Comparison of ENCODE assay signal across 24 mouse cellular contexts in genomic region chr3:132897390-132897789, GRCm38 (mm10). TPM values are rescaled to one million over a fixed set of nuclear protein-coding genes. Genes with fewer than 3 reads are reported as not detected.
DNase-seq lines count a peak whose midpoint lies in the region; ATAC-seq and TF ChIP-seq lines count a peak whose summit lies in the region.
"Had no signal": no experiment of that assay in that cellular context is flagged by ENCODE, and none has a peak within 500 bp of the region (broad histone marks: within the 10 kb centered on the region; RNA-seq: fewer than 3 reads in every experiment).

No protein-coding gene starts in this region.

- DNase-seq in forebrain, postnatal 0 days, result no peak
- DNase-seq in heart, adult 11 months, result peak; percentile 28
- DNase-seq in heart, adult 9 months (ENCODE audit: low spot score in 2 of 2), result no peak
- DNase-seq in hindbrain, postnatal 0 days (ENCODE audit: low spot score), result no peak
- peak; percentile 75 for DNase-seq in midbrain, embryonic 11.5 days (ENCODE audit: low spot score, missing footprints)
- DNase-seq in midbrain, embryonic 14.5 days, result no peak
- DNase-seq: adrenal gland, adult 8-10 months; adrenal gland, postnatal 14 days; adrenal gland, postnatal 36 days; B cell, adult 2 months; cerebellum, adult 11-12 months; cerebellum, adult 2 months; cerebellum, adult 9-10 months; cerebellum, postnatal 10 days; cerebellum, postnatal 25 days had no signal

- TF ChIP-seq CTCF in forebrain, postnatal 0 days (IDR thresholded peaks at IDR 0.05; ENCODE audit: low read depth), result no peak
- TF ChIP-seq CTCF in hindbrain, postnatal 0 days (IDR thresholded peaks at IDR 0.05; ENCODE audit: low read depth), result no peak

- H3K4me1 ChIP-seq in forebrain, embryonic 13.5 days, result no peaks in the 10 kb centered on the region
- H3K4me1 ChIP-seq in forebrain, postnatal 0 days (ENCODE audit: insufficient read depth), result no peaks in the 10 kb centered on the region
- no peaks in the 10 kb centered on the region for H3K4me1 ChIP-seq in hindbrain, embryonic 16.5 days (ENCODE audit: control insufficient read depth, insufficient read depth, low read depth, low read length)
- no peaks in the 10 kb centered on the region for H3K4me1 ChIP-seq in hindbrain, postnatal 0 days (ENCODE audit: insufficient read depth, low read length)
- H3K4me1 ChIP-seq in midbrain, embryonic 11.5 days (ENCODE audit: control insufficient read depth, insufficient read depth, low read length), result no peaks in the 10 kb centered on the region
- H3K4me1 ChIP-seq in midbrain, embryonic 14.5 days (ENCODE audit: control insufficient read depth, insufficient read depth, low read length), result no peaks in the 10 kb centered on the region
- H3K4me1 ChIP-seq: embryonic facial prominence, embryonic 10.5 days; embryonic facial prominence, embryonic 12.5 days had no signal

- 85% methylated on average over 5 of the region's 5 CpGs for WGBS in forebrain, embryonic 13.5 days
- 84% methylated on average over 5 of the region's 5 CpGs for WGBS in forebrain, postnatal 0 days
- 85% methylated on average over 5 of the region's 5 CpGs for WGBS in hindbrain, embryonic 16.5 days
- WGBS in hindbrain, postnatal 0 days, result 76% methylated on average over 5 of the region's 5 CpGs
- 88% methylated on average over 5 of the region's 5 CpGs for WGBS in midbrain, embryonic 11.5 days
- 85% methylated on average over 5 of the region's 5 CpGs for whole genome bisulfite sequencing in midbrain, embryonic 14.5 days

- H3K27ac ChIP-seq in forebrain, embryonic 13.5 days, result no peak overlapping the region
- H3K27ac ChIP-seq in forebrain, postnatal 0 days (ENCODE audit: low read depth, low read length), result no peak overlapping the region
- no peak overlapping the region for H3K27ac ChIP-seq in hindbrain, embryonic 16.5 days (ENCODE audit: low read depth, low read length)
- H3K27ac ChIP-seq in hindbrain, postnatal 0 days, result no peak overlapping the region
- no peak overlapping the region for H3K27ac ChIP-seq in midbrain, embryonic 11.5 days (ENCODE audit: low read depth, low read length)
- H3K27ac ChIP-seq in midbrain, embryonic 14.5 days (replicated peaks; ENCODE audit: low read depth, low read length), result no peak overlapping the region
- H3K27ac ChIP-seq: embryonic facial prominence, embryonic 10.5 days; embryonic facial prominence, embryonic 12.5 days had no signal

- H3K27me3 ChIP-seq in forebrain, embryonic 13.5 days, result no peaks in the 10 kb centered on the region
- H3K27me3 ChIP-seq in forebrain, postnatal 0 days (ENCODE audit: insufficient read depth, low read length), result no peaks in the 10 kb centered on the region
- H3K27me3 ChIP-seq in hindbrain, embryonic 16.5 days (replicated peaks; ENCODE audit: control insufficient read depth, insufficient read depth, low read length), result no peaks in the 10 kb centered on the region
- no peaks in the 10 kb centered on the region for H3K27me3 ChIP-seq in hindbrain, postnatal 0 days (ENCODE audit: insufficient read depth, low read length)
- H3K27me3 ChIP-seq in midbrain, embryonic 11.5 days (ENCODE audit: control insufficient read depth, insufficient read depth, low read length), result no peaks in the 10 kb centered on the region
- no peaks in the 10 kb centered on the region for H3K27me3 ChIP-seq in midbrain, embryonic 14.5 days (ENCODE audit: control insufficient read depth, insufficient read depth, low read length)
- H3K27me3 ChIP-seq: CH12.LX; embryonic facial prominence, embryonic 12.5 days; Patski had no signal

- H3K4me3 ChIP-seq in forebrain, embryonic 13.5 days, result no peak overlapping the region
- H3K4me3 ChIP-seq in forebrain, postnatal 0 days (ENCODE audit: low read depth, low read length), result no peak overlapping the region
- no peak overlapping the region for H3K4me3 ChIP-seq in hindbrain, embryonic 16.5 days (ENCODE audit: low read length)
- no peak overlapping the region for H3K4me3 ChIP-seq in hindbrain, postnatal 0 days (ENCODE audit: low read length)
- no peak overlapping the region for H3K4me3 ChIP-seq in midbrain, embryonic 11.5 days (ENCODE audit: low read depth, low read length)
- no peak overlapping the region for H3K4me3 ChIP-seq in midbrain, embryonic 14.5 days (replicated peaks; ENCODE audit: low read depth, low read length)
- H3K4me3 ChIP-seq: embryonic facial prominence, embryonic 10.5 days; embryonic facial prominence, embryonic 12.5 days had no signal

- H3K9me3 ChIP-seq in forebrain, embryonic 13.5 days (replicated peaks), result no peaks in the 10 kb centered on the region
- no peaks in the 10 kb centered on the region for H3K9me3 ChIP-seq in forebrain, postnatal 0 days (ENCODE audit: low read length)
- H3K9me3 ChIP-seq in hindbrain, embryonic 16.5 days (ENCODE audit: control insufficient read depth, low read length), result no peaks in the 10 kb centered on the region
- no peaks in the 10 kb centered on the region for H3K9me3 ChIP-seq in hindbrain, postnatal 0 days (ENCODE audit: low read length)
- H3K9me3 ChIP-seq in midbrain, embryonic 11.5 days (ENCODE audit: control insufficient read depth, low read length), result no peaks in the 10 kb centered on the region
- no peaks in the 10 kb centered on the region for H3K9me3 ChIP-seq in midbrain, embryonic 14.5 days (ENCODE audit: control insufficient read depth, low read length)
- H3K9me3 ChIP-seq: embryonic facial prominence, embryonic 10.5 days; embryonic facial prominence, embryonic 12.5 days; G1E had no signal

- H3K36me3 ChIP-seq in forebrain, embryonic 13.5 days (ENCODE audit: poor library complexity, severe bottlenecking), result no peaks in the 10 kb centered on the region
- no peaks in the 10 kb centered on the region for H3K36me3 ChIP-seq in forebrain, postnatal 0 days (ENCODE audit: insufficient read depth)
- H3K36me3 ChIP-seq in hindbrain, embryonic 16.5 days (ENCODE audit: control insufficient read depth, insufficient read depth, low read length), result no peaks in the 10 kb centered on the region
- H3K36me3 ChIP-seq in hindbrain, postnatal 0 days (ENCODE audit: insufficient read depth, low read length), result no peaks in the 10 kb centered on the region
- no peaks in the 10 kb centered on the region for H3K36me3 ChIP-seq in midbrain, embryonic 11.5 days (ENCODE audit: control insufficient read depth, insufficient read depth, low read length)
- H3K36me3 ChIP-seq in midbrain, embryonic 14.5 days (ENCODE audit: control insufficient read depth, insufficient read depth, low read length), result no peaks in the 10 kb centered on the region
- H3K36me3 ChIP-seq: embryonic facial prominence, embryonic 10.5 days; embryonic facial prominence, embryonic 12.5 days; G1E had no signal

- no peak overlapping the region for H3K4me2 ChIP-seq in forebrain, embryonic 13.5 days
- no peak overlapping the region for H3K4me2 ChIP-seq in forebrain, postnatal 0 days (ENCODE audit: low read depth)
- no peak overlapping the region for H3K4me2 ChIP-seq in hindbrain, embryonic 16.5 days (ENCODE audit: low read length)
- H3K4me2 ChIP-seq in hindbrain, postnatal 0 days (ENCODE audit: low read depth, low read length), result no peak overlapping the region
- H3K4me2 ChIP-seq in midbrain, embryonic 11.5 days, result no peak overlapping the region
- H3K4me2 ChIP-seq in midbrain, embryonic 14.5 days (ENCODE audit: low read length), result no peak overlapping the region
- H3K4me2 ChIP-seq: embryonic facial prominence, embryonic 12.5 days had no signal

- ATAC-seq in forebrain, embryonic 13.5 days, result peak; percentile 61
- no peak for ATAC-seq in forebrain, postnatal 0 days
- 0 out of 2 replicates have a peak, but pooled peaks have one; percentile 30 for ATAC-seq in hindbrain, embryonic 16.5 days
- ATAC-seq in hindbrain, postnatal 0 days, result no peak
- no peak for ATAC-seq in midbrain, embryonic 11.5 days (ENCODE audit: low FRiP score)
- ATAC-seq in midbrain, embryonic 14.5 days (ENCODE audit: low FRiP score, low TSS enrichment), result no peak
- ATAC-seq: activated CD4-positive, CD25-positive, alpha-beta regulatory T cell, adult 4 months; CD4-positive, CD25-positive, alpha-beta regulatory T cell, adult 4 months; Patski had no signal

- no peak overlapping the region for H3K9ac ChIP-seq in forebrain, embryonic 13.5 days
- H3K9ac ChIP-seq in forebrain, postnatal 0 days, result no peak overlapping the region
- H3K9ac ChIP-seq in hindbrain, embryonic 16.5 days (ENCODE audit: low read depth, low read length), result no peak overlapping the region
- no peak overlapping the region for H3K9ac ChIP-seq in hindbrain, postnatal 0 days (replicated peaks; ENCODE audit: low read length)
- no peak overlapping the region for H3K9ac ChIP-seq in midbrain, embryonic 11.5 days (ENCODE audit: low read length)
- no peak overlapping the region for H3K9ac ChIP-seq in midbrain, embryonic 14.5 days (replicated peaks; ENCODE audit: low read length)
- H3K9ac ChIP-seq: embryonic facial prominence, embryonic 12.5 days had no signal

RNA-seq across cellular contexts. Expression of gene Npnt, which starts 52.7 kb away (rescaled TPM):
- 3.8 and 5.7 TPM in 2 replicates for polyA plus RNA-seq in forebrain, embryonic 13.5 days (2015; fragmentation: Nextera tagmentation; extraction: Ambion mirVana)
- 6.8 and 9.0 TPM in 2 replicates for total RNA-seq in forebrain, postnatal 0 days (2014; rRNA removed)
- polyA plus RNA-seq in forebrain, postnatal 0 days (2015; fragmentation: Nextera tagmentation; extraction: Ambion mirVana), result 9.0 and 14.3 TPM in 2 replicates
- 23.8 and 30.0 TPM in 2 replicates for polyA plus RNA-seq in hindbrain, embryonic 16.5 days (2015; fragmentation: Nextera tagmentation; extraction: Ambion mirVana)
- total RNA-seq in hindbrain, postnatal 0 days (2014; rRNA removed), result 12.6 and 12.8 TPM in 2 replicates
- polyA plus RNA-seq in hindbrain, postnatal 0 days (2015; fragmentation: Nextera tagmentation; extraction: Ambion mirVana), result 20.6 and 22.9 TPM in 2 replicates
- 7.6 and 7.9 TPM in 2 replicates for polyA plus RNA-seq in midbrain, embryonic 11.5 days (2014; fragmentation: Nextera tagmentation; extraction: Ambion mirVana)
- 18.6 and 28.0 TPM in 2 replicates for polyA plus RNA-seq in midbrain, embryonic 14.5 days (2014; fragmentation: Nextera tagmentation; extraction: Ambion mirVana)
- polyA plus RNA-seq: G1E had no signal

Comparison
In these comparisons a context has a peak if more than half of its experiments do, and no peak if none do; other contexts are left out.
1. ATAC-seq: peak in forebrain, embryonic 13.5 days (single experiment) and hindbrain, embryonic 16.5 days (single experiment); none in forebrain, postnatal 0 days (single experiment), hindbrain, postnatal 0 days (single experiment), midbrain, embryonic 11.5 days (single experiment) and midbrain, embryonic 14.5 days (single experiment).
2. DNase-seq: peak in heart, adult 11 months (single experiment) and midbrain, embryonic 11.5 days (single experiment); none in forebrain, postnatal 0 days (single experiment), heart, adult 9 months (0 of 2), hindbrain, postnatal 0 days (single experiment) and midbrain, embryonic 14.5 days (single experiment).